ENCODE assay signal across 11 mouse cellular contexts in genomic region chr5:91103943-91104665, GRCm38 (mm10). TPM values are rescaled to one million over a fixed set of nuclear protein-coding genes. Genes with fewer than 3 reads are reported as not detected.
DNase-seq lines count a peak whose midpoint lies in the region; ATAC-seq and TF ChIP-seq lines count a peak whose summit lies in the region.
"Had no signal": no experiment of that assay in that cellular context is flagged by ENCODE, and none has a peak within 500 bp of the region (broad histone marks: within the 10 kb centered on the region; RNA-seq: fewer than 3 reads in every experiment).

No protein-coding gene starts in this region.

- no peaks in the 10 kb centered on the region for H3K9me3 ChIP-seq in embryonic facial prominence, embryonic 14.5 days (ENCODE audit: control insufficient read depth, low read length)
- H3K9me3 ChIP-seq in embryonic facial prominence, embryonic 10.5 days, result no peaks in the 10 kb centered on the region
- no peaks in the 10 kb centered on the region for H3K9me3 ChIP-seq in forebrain, postnatal 0 days (ENCODE audit: low read length)
- H3K9me3 ChIP-seq: limb, embryonic 15.5 days had no signal

- no peaks in the 10 kb centered on the region for H3K27me3 ChIP-seq in embryonic facial prominence, embryonic 14.5 days (replicated peaks; ENCODE audit: control insufficient read depth, insufficient read depth, low read length)
- H3K27me3 ChIP-seq in embryonic facial prominence, embryonic 10.5 days (replicated peaks; ENCODE audit: low read depth, poor library complexity, severe bottlenecking), result no peaks in the 10 kb centered on the region
- H3K27me3 ChIP-seq in forebrain, postnatal 0 days (ENCODE audit: insufficient read depth, low read length), result no peaks in the 10 kb centered on the region
- H3K27me3 ChIP-seq: limb, embryonic 15.5 days had no signal

- H3K9ac ChIP-seq in embryonic facial prominence, embryonic 14.5 days (ENCODE audit: low read depth, low read length), result no peak overlapping the region
- H3K9ac ChIP-seq in forebrain, postnatal 0 days, result no peak overlapping the region
- H3K9ac ChIP-seq: limb, embryonic 15.5 days had no signal

- H3K4me2 ChIP-seq in embryonic facial prominence, embryonic 14.5 days (ENCODE audit: low read depth, low read length), result no peak overlapping the region
- H3K4me2 ChIP-seq in forebrain, postnatal 0 days (ENCODE audit: low read depth), result no peak overlapping the region
- H3K4me2 ChIP-seq: limb, embryonic 15.5 days had no signal

- DNase-seq in embryonic facial prominence, embryonic 14.5 days (ENCODE audit: low spot score), result peak; percentile 60
- DNase-seq in embryonic facial prominence, embryonic 10.5 days (ENCODE audit: low spot score), result no peak
- peak; percentile 7 to 24 for DNase-seq in layer of hippocampus, postnatal 14 days (ENCODE audit: low spot score in 2 of 2)
- DNase-seq in layer of hippocampus, adult 2 months (ENCODE audit: low spot score in 2 of 2), result no peak
- peak; percentile 59 for DNase-seq in forebrain, postnatal 0 days
- no peak for DNase-seq in T-cell, adult 2 months (ENCODE audit: low spot score)
- no peak for DNase-seq in spleen, adult 18-20 months

- no peak overlapping the region for H3K4me3 ChIP-seq in embryonic facial prominence, embryonic 14.5 days (ENCODE audit: low read depth, low read length)
- H3K4me3 ChIP-seq in embryonic facial prominence, embryonic 10.5 days, result no peak overlapping the region
- no peak overlapping the region for H3K4me3 ChIP-seq in layer of hippocampus, adult 2 months
- H3K4me3 ChIP-seq in forebrain, postnatal 0 days (ENCODE audit: low read depth, low read length), result no peak overlapping the region
- H3K4me3 ChIP-seq: limb, embryonic 15.5 days had no signal

- ATAC-seq in embryonic facial prominence, embryonic 14.5 days (ENCODE audit: low read depth), result peak; percentile 75; the same call in 1 of the 2 replicates
- peak; percentile 90 for ATAC-seq in cerebellum, adult (ENCODE audit: insufficient number of reproducible peaks, low FRiP score, low TSS enrichment)
- ATAC-seq in forebrain, postnatal 0 days, result peak; percentile 66

- H3K27ac ChIP-seq in embryonic facial prominence, embryonic 14.5 days (replicated peaks; ENCODE audit: low read depth, low read length), result no peak overlapping the region
- H3K27ac ChIP-seq in embryonic facial prominence, embryonic 10.5 days (replicated peaks), result no peak overlapping the region
- H3K27ac ChIP-seq in layer of hippocampus, adult 2 months, result no peak overlapping the region
- H3K27ac ChIP-seq in forebrain, postnatal 0 days (ENCODE audit: low read depth, low read length), result no peak overlapping the region
- H3K27ac ChIP-seq: limb, embryonic 15.5 days had no signal

- WGBS in embryonic facial prominence, embryonic 14.5 days, result 64% methylated on average over 7 of the region's 7 CpGs
- WGBS in embryonic facial prominence, embryonic 10.5 days, result 82% methylated on average over 7 of the region's 7 CpGs
- WGBS in forebrain, postnatal 0 days, result 54% methylated on average over 7 of the region's 7 CpGs

- H3K4me1 ChIP-seq in embryonic facial prominence, embryonic 14.5 days (ENCODE audit: control insufficient read depth, insufficient read depth, low read length), result no peaks in the 10 kb centered on the region
- H3K4me1 ChIP-seq in embryonic facial prominence, embryonic 10.5 days, result no peaks in the 10 kb centered on the region
- H3K4me1 ChIP-seq in forebrain, postnatal 0 days (ENCODE audit: insufficient read depth), result no peaks in the 10 kb centered on the region
- H3K4me1 ChIP-seq: limb, embryonic 15.5 days had no signal

- no peak for TF ChIP-seq CTCF in layer of hippocampus, adult 2 months (conservative IDR thresholded peaks at IDR 0.05)
- TF ChIP-seq CTCF in forebrain, postnatal 0 days (IDR thresholded peaks at IDR 0.05; ENCODE audit: low read depth), result no peak

- H3K36me3 ChIP-seq in embryonic facial prominence, embryonic 14.5 days (ENCODE audit: control insufficient read depth, insufficient read depth, low read length), result no peaks in the 10 kb centered on the region
- H3K36me3 ChIP-seq in embryonic facial prominence, embryonic 10.5 days (replicated peaks), result no peaks in the 10 kb centered on the region
- H3K36me3 ChIP-seq in forebrain, postnatal 0 days (ENCODE audit: insufficient read depth), result no peaks in the 10 kb centered on the region
- H3K36me3 ChIP-seq: limb, embryonic 15.5 days had no signal

RNA-seq across cellular contexts. Expression of gene Ereg, which starts 29.7 kb away (rescaled TPM):
- 0.06 and 0.07 TPM in 2 replicates for polyA plus RNA-seq in embryonic facial prominence, embryonic 14.5 days (2014; fragmentation: Nextera tagmentation; extraction: Ambion mirVana)
- polyA plus RNA-seq in embryonic facial prominence, embryonic 10.5 days (2016; fragmentation: Nextera tagmentation; extraction: Ambion mirVana), result not detected in 2 replicates
- not detected for total RNA-seq in layer of hippocampus, postnatal 14 days (2021)
- not detected for total RNA-seq in layer of hippocampus, adult 2 months (2021)
- 0.10 TPM in 1 of 2 replicates, not detected in the other for total RNA-seq in forebrain, postnatal 0 days (2014; rRNA removed)
- not detected in 2 replicates for polyA plus RNA-seq in forebrain, postnatal 0 days (2015; fragmentation: Nextera tagmentation; extraction: Ambion mirVana)
- polyA plus RNA-seq: frontal cortex, adult 2 months; neural tube, embryonic 14.5 days had no signal

RNA-seq across cellular contexts. Expression of gene Areg, which starts 35.3 kb away (rescaled TPM):
- 0.56 and 0.92 TPM in 2 replicates for polyA plus RNA-seq in embryonic facial prominence, embryonic 14.5 days (2014; fragmentation: Nextera tagmentation; extraction: Ambion mirVana)
- polyA plus RNA-seq in embryonic facial prominence, embryonic 10.5 days (2016; fragmentation: Nextera tagmentation; extraction: Ambion mirVana), result 0.16 TPM in 1 of 2 replicates, not detected in the other
- total RNA-seq in layer of hippocampus, postnatal 14 days (2021), result under 1 TPM in 1 of 2 experiments, not detected in 1; 0.37 TPM
- total RNA-seq in layer of hippocampus, adult 2 months (2021), result under 1 TPM in 1 of 2 experiments, not detected in 1; 0.41 TPM
- 0.23 TPM in 1 of 2 replicates, not detected in the other for total RNA-seq in forebrain, postnatal 0 days (2014; rRNA removed)
- polyA plus RNA-seq in forebrain, postnatal 0 days (2015; fragmentation: Nextera tagmentation; extraction: Ambion mirVana), result 0.23 and 0.54 TPM in 2 replicates

Comparison
In these comparisons a context has a peak if more than half of its experiments do, and no peak if none do; other contexts are left out.
1. DNase-seq: peak in embryonic facial prominence, embryonic 14.5 days (single experiment), layer of hippocampus, postnatal 14 days (2 of 2) and forebrain, postnatal 0 days (single experiment); none in embryonic facial prominence, embryonic 10.5 days (single experiment), layer of hippocampus, adult 2 months (0 of 2), T-cell, adult 2 months (single experiment) and spleen, adult 18-20 months (0 of 2).
2. Peak in every context shown above with its lines, with median percentiles within 50 percentile points of each other: ATAC-seq.